Mouse (Mus musculus) olfactory bulb, adult 2 months (tissue): ENCODE results near the gene Ankrd17.

Source experiments
- CTCF ChIP-seq: fragments of 200-500 bp; IDR thresholded peaks from 2 replicates; pipeline ENCODE4 v1.5.1; 2012; ENCODE audit warnings: low read depth, mild to moderate bottlenecking, low read length, moderate library complexity; ENCODE audit not compliant: insufficient read depth
- POLR2A ChIP-seq: fragments of 200-500 bp; IDR thresholded peaks from 2 replicates; pipeline ENCODE4 v1.6.1; 2012; ENCODE audit warnings: mild to moderate bottlenecking, low read depth, low read length, moderate library complexity; ENCODE audit not compliant: insufficient read depth

DNA sequence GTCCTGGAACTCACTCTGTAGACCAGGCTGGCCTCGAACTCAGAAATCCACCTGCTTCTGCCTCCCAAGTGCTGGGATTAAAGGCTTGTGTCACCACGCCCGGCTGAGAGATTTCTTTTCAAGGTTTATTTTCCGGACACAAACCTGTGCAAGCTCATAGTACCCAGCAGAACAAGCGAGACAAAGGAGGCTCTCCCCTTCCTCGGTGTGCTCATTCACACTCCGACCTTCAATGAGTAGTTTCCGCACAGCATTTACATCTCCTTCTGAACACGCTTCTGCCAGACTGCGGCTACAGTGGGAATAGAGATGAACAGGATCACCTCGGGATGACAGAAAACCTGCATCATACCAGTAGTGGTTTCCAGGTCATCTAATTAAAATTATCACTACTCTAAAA lies 68.0 kb downstream of the Ankrd17 start:
- TF ChIP-seq CTCF = no peak
- no peak for TF ChIP-seq POLR2A
